Mouse (Mus musculus) embryonic facial prominence, embryonic 15.5 days (tissue): ENCODE measurements around the gene Lgr6. TPM values are rescaled to one million over a fixed set of nuclear protein-coding genes. Genes with fewer than 3 reads are reported as not detected.

Experiments used
- ATAC-seq: fragments of 200-750 bp; cut with Nextera tagmentation; 2 replicates; pipeline ENCODE4 v1.8.0; 2017; ENCODE audit warnings: low read depth, moderate TSS enrichment; ENCODE audit not compliant: insufficient number of reproducible peaks, low FRiP score, low TSS enrichment
- H3K27ac ChIP-seq: fragments of 300-500 bp; sonication (generic); replicated peaks from 2 replicates; pipeline ENCODE4 v1.5.1; 2015; ENCODE audit warnings: mild to moderate bottlenecking, inconsistent platforms
- H3K27me3 ChIP-seq: fragments of 300-500 bp; sonication (generic); 2 replicates; pipeline ENCODE4 v1.6.1; 2015; ENCODE audit warnings: inconsistent platforms
- H3K36me3 ChIP-seq: fragments of 300-500 bp; sonication (generic); 2 replicates; pipeline ENCODE4 v1.6.1; 2015; ENCODE audit warnings: mild to moderate bottlenecking, inconsistent platforms
- H3K4me1 ChIP-seq: fragments of 300-500 bp; sonication (generic); 2 replicates; pipeline ENCODE4 v1.6.1; 2015; ENCODE audit warnings: inconsistent platforms
- H3K4me2 ChIP-seq: fragments of 300-500 bp; sonication (generic); replicated peaks from 2 replicates; pipeline ENCODE4 v1.6.1; 2015; ENCODE audit warnings: mild to moderate bottlenecking, inconsistent platforms
- H3K4me3 ChIP-seq: fragments of 300-500 bp; sonication (generic); replicated peaks from 2 replicates; pipeline ENCODE4 v1.5.1; 2015; ENCODE audit warnings: mild to moderate bottlenecking, inconsistent platforms
- H3K9ac ChIP-seq: fragments of 300-500 bp; sonication (generic); 2 replicates; pipeline ENCODE4 v1.6.1; 2015; ENCODE audit warnings: inconsistent platforms
- H3K9me3 ChIP-seq: fragments of 300-500 bp; sonication (generic); replicated peaks from 2 replicates; pipeline ENCODE4 v1.6.1; 2016; ENCODE audit warnings: inconsistent platforms
- WGBS: fragments of 180-500 bp; shearing (Covaris S2); methylation state at CpG from one replicate; pipeline ENCODE4 v1.1.7; 2015; 5-methylcytosine and 5-hydroxymethylcytosine counted together
- polyA plus RNA-seq: library from polyadenylated mRNA; unstranded; fragments of >200 nt; fragmentation: Nextera tagmentation; extraction: Ambion mirVana; gene quantifications from 2 replicates; pipeline ENCODE4 v1.2.1, GENCODE M21; 2015

The Lgr6 gene
- polyA plus RNA-seq, 1 experiment from 2014 or later = 14.2 TPM

GRCm38 (mm10) chr1:135076470-135076869, 28.6 kb downstream of the Lgr6 start:
- H3K4me1 ChIP-seq = peaks cover 20% of the 10 kb centered on the region; the same call in 1 of the 2 replicates
- ATAC-seq = no peak
- H3K27me3 ChIP-seq = peaks cover 11% of the 10 kb centered on the region
- no peak overlapping the region for H3K4me3 ChIP-seq
- H3K9me3 ChIP-seq = no peaks in the 10 kb centered on the region
- no peaks in the 10 kb centered on the region for H3K36me3 ChIP-seq
- no peak overlapping the region for H3K4me2 ChIP-seq
- H3K9ac ChIP-seq = no peak overlapping the region
- no peak overlapping the region for H3K27ac ChIP-seq
- 43% methylated on average over 5 of the region's 5 CpGs for WGBS

GRCm38 (mm10) chr1:135075270-135075669, 29.8 kb downstream of the Lgr6 start:
- no peaks in the 10 kb centered on the region for H3K36me3 ChIP-seq
- peaks cover 20% of the 10 kb centered on the region; the same call in 1 of the 2 replicates for H3K4me1 ChIP-seq
- H3K27ac ChIP-seq = no peak overlapping the region
- no peak overlapping the region for H3K4me2 ChIP-seq
- H3K9ac ChIP-seq = no peak overlapping the region
- ATAC-seq = no peak
- H3K27me3 ChIP-seq = 0 out of 2 replicates have a peak, but pooled peaks cover 7% of the 10 kb centered on the region
- H3K4me3 ChIP-seq = no peak overlapping the region
- WGBS = 83% methylated on average over 1 of the region's 1 CpGs
- no peaks in the 10 kb centered on the region for H3K9me3 ChIP-seq

DNA sequence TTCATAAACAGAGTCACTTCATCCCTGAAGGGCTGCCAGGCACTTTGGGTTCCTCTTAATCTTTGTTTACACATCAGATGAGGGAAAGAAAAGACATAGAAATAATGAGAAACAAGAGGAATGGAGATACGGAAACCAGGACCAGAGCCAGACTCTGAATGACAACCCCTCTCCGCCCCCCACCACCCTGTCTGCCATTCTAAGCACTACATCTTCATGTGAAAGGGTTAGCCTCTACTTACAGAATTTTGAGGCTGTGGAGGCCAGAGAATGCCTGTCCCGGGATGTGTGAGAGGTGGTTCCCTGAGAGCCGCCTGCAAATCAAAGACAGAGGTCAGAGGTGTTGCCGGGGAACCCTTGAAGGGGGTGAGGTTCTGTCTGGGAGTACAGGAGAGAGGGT, 32.4 kb downstream of the Lgr6 start:
- WGBS = 66% methylated on average over 5 of the region's 5 CpGs
- peaks cover 7% of the 10 kb centered on the region; the same call in 1 of the 2 replicates for H3K4me1 ChIP-seq
- ATAC-seq = no peak
- H3K36me3 ChIP-seq = no peaks in the 10 kb centered on the region
- no peak overlapping the region for H3K9ac ChIP-seq
- H3K4me2 ChIP-seq = no peak overlapping the region
- 0 out of 2 replicates have a peak, but pooled peaks cover 4% of the 10 kb centered on the region for H3K27me3 ChIP-seq
- H3K4me3 ChIP-seq = no peak overlapping the region
- H3K27ac ChIP-seq = no peak overlapping the region
- no peaks in the 10 kb centered on the region for H3K9me3 ChIP-seq

- 50% methylated on average over 8 of the region's 8 CpGs for WGBS
- H3K9me3 ChIP-seq = no peaks in the 10 kb centered on the region
- no peak; the same call in 1 of the 2 replicates for ATAC-seq
- H3K9ac ChIP-seq = no peak overlapping the region
- no peaks in the 10 kb centered on the region for H3K27me3 ChIP-seq
- no peak overlapping the region for H3K27ac ChIP-seq
- H3K36me3 ChIP-seq = no peaks in the 10 kb centered on the region
- H3K4me1 ChIP-seq = no peaks in the 10 kb centered on the region
- H3K4me3 ChIP-seq = no peak overlapping the region
- no peak overlapping the region for H3K4me2 ChIP-seq
These were observed 35.2 kb downstream of the Lgr6 start for GRCm38 (mm10) chr1:135069841-135070240.

DNA sequence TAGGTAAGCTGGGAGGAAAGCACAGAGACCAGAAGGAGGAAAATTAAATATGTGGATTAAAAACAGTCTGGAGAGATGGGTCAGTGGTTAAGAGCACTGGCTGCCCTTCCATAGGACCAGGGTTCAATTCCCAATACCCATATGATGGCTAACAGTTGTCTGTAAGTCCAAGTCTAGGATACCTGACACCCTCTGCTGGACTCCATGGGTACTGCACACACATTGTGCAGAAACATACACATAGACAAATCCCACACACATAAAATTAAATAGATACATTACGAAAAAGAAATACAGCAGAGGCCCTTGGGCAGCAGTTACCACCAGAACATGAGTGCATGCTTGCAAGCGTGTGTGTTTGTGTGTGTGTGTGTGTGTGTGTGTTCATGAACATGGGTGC, 40.6 kb downstream of the Lgr6 start:
- Histone ChIP-seq H3K27me3 (no peaks in the 10 kb centered on the region), H3K27ac (no peak overlapping the region), H3K4me1 (no peaks in the 10 kb centered on the region), H3K4me3 (no peak overlapping the region), H3K9me3 (peaks cover 4% of the 10 kb centered on the region; the same call in 1 of the 2 replicates), H3K4me2 (no peak overlapping the region), H3K9ac (no peak overlapping the region), H3K36me3 (no peaks in the 10 kb centered on the region)
- WGBS = 90% methylated on average over 2 of the region's 2 CpGs
- no peak for ATAC-seq

DNA sequence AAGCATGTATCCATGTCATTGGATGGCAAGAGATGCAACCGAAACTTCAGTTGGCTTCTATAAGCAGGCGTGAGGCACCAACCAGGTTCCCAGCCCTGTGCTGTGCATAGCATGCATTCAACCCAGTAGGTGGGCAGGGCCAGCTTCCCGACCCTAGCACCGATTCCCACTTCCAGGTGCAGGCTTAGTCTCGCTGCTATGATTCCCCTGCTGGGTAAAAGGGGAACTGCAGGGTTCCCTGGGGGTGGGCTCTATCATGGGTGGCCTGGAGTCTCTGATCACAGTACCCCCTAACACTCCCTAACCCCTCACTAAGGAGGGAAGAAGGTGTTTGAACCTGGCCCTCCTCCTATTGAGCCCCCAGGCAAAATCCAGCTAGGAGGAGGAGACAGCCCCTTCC, 42.1 kb downstream of the Lgr6 start:
- no peak overlapping the region for H3K27ac ChIP-seq
- WGBS = 54% methylated on average over 5 of the region's 5 CpGs
- H3K4me3 ChIP-seq = no peak overlapping the region
- H3K4me1 ChIP-seq = no peaks in the 10 kb centered on the region; the same call in 1 of the 2 replicates
- H3K9me3 ChIP-seq = peaks cover 4% of the 10 kb centered on the region; the same call in 1 of the 2 replicates
- no peak overlapping the region for H3K9ac ChIP-seq
- no peak for ATAC-seq
- no peaks in the 10 kb centered on the region for H3K27me3 ChIP-seq
- no peaks in the 10 kb centered on the region for H3K36me3 ChIP-seq
- no peak overlapping the region for H3K4me2 ChIP-seq

DNA sequence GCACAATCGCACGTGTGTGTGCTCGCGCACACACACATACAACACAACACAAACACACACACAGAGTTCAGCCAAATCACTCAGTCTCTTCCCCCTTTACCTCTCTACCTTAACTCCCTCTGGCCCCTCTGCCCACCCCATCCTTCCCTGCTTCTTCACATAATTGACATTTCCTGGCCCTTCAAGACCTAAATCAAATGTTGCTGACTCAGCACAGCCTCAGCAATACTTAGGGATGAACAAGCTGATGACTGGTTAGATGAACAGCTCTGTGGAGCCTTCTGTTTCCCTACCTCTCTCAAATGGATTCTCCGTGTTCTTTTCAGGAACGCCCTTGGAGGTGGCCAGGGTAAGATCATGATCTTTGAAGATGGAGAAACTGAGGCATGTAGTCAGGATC, 43.8 kb downstream of the Lgr6 start:
- Histone ChIP-seq H3K36me3 (no peaks in the 10 kb centered on the region), H3K9me3 (peaks cover 4% of the 10 kb centered on the region; the same call in 1 of the 2 replicates), H3K27ac (no peak overlapping the region), H3K27me3 (no peaks in the 10 kb centered on the region), H3K9ac (no peak overlapping the region), H3K4me2 (no peak overlapping the region), H3K4me3 (no peak overlapping the region), H3K4me1 (no peaks in the 10 kb centered on the region; the same call in 1 of the 2 replicates)
- 92% methylated on average over 6 of the region's 6 CpGs for WGBS
- ATAC-seq = no peak

GRCm38 (mm10) chr1:135060174-135060573, 44.9 kb downstream of the Lgr6 start:
- 64% methylated on average over 6 of the region's 6 CpGs for WGBS
- no peak overlapping the region for H3K4me3 ChIP-seq
- H3K27me3 ChIP-seq = no peaks in the 10 kb centered on the region
- H3K9me3 ChIP-seq = peaks cover 4% of the 10 kb centered on the region; the same call in 1 of the 2 replicates
- H3K36me3 ChIP-seq = no peaks in the 10 kb centered on the region
- H3K27ac ChIP-seq = no peak overlapping the region
- H3K4me2 ChIP-seq = no peak overlapping the region
- no peak for ATAC-seq
- H3K4me1 ChIP-seq = no peaks in the 10 kb centered on the region; the same call in 1 of the 2 replicates
- H3K9ac ChIP-seq = no peak overlapping the region

GRCm38 (mm10) chr1:135056901-135057300, 48.2 kb downstream of the Lgr6 start:
- Histone ChIP-seq H3K9me3 (no peaks in the 10 kb centered on the region), H3K4me1 (no peaks in the 10 kb centered on the region; the same call in 1 of the 2 replicates), H3K36me3 (no peaks in the 10 kb centered on the region), H3K9ac (no peak overlapping the region), H3K27ac (no peak overlapping the region), H3K4me2 (no peak overlapping the region), H3K27me3 (0 out of 2 replicates have a peak, but pooled peaks cover 2% of the 10 kb centered on the region), H3K4me3 (no peak overlapping the region)
- 66% methylated on average over 8 of the region's 8 CpGs for WGBS
- no peak for ATAC-seq

GRCm38 (mm10) chr1:135054121-135054520, 51.0 kb downstream of the Lgr6 start:
- WGBS = 80% methylated on average over 5 of the region's 5 CpGs
- no peak for ATAC-seq
- 0 out of 2 replicates have a peak, but pooled peaks cover 2% of the 10 kb centered on the region for H3K27me3 ChIP-seq

DNA sequence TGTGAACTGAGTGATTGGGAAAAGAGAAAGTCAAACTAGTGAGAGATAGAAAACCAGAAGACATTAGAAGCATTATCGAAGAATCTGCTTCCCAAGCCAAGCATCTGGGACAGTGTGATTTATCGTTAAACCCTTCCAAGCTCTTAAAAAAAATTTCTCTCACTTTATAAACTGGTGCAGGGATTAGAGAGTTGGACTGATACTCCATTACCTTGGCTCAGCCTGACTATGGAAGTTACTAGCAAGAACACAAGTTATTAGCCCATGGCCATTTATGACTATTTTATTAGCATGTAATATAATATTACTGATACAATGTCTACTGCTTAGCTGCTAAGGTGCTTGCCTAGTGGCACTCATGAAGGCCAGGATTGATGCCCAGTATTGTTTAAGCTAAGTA, 60.6 kb downstream of the Lgr6 start:
- no peak overlapping the region for H3K27ac ChIP-seq
- WGBS = 91% methylated on average over 2 of the region's 2 CpGs
- no peak overlapping the region for H3K4me3 ChIP-seq
- no peak for ATAC-seq
- no peak overlapping the region for H3K4me2 ChIP-seq
- H3K27me3 ChIP-seq = no peaks in the 10 kb centered on the region
- H3K4me1 ChIP-seq = 0 out of 2 replicates have a peak, but pooled peaks cover 12% of the 10 kb centered on the region
- H3K36me3 ChIP-seq = no peaks in the 10 kb centered on the region
- no peak overlapping the region for H3K9ac ChIP-seq
- no peaks in the 10 kb centered on the region for H3K9me3 ChIP-seq

More at GRCm38 (mm10) chr1:135054121-135054520, 51.0 kb downstream of the Lgr6 start:
- Histone ChIP-seq H3K4me3 (no peak overlapping the region), H3K9ac (no peak overlapping the region), H3K36me3 (no peaks in the 10 kb centered on the region), H3K27ac (no peak overlapping the region), H3K4me2 (no peak overlapping the region), H3K4me1 (peaks cover 8% of the 10 kb centered on the region; the same call in 1 of the 2 replicates), H3K9me3 (no peaks in the 10 kb centered on the region)

- no peak overlapping the region for H3K4me2 ChIP-seq
- 75% methylated on average over 5 of the region's 5 CpGs for WGBS
- H3K36me3 ChIP-seq = no peaks in the 10 kb centered on the region
- H3K4me3 ChIP-seq = no peak overlapping the region
- H3K27ac ChIP-seq = no peak overlapping the region
- 0 out of 2 replicates have a peak, but pooled peaks cover 12% of the 10 kb centered on the region for H3K4me1 ChIP-seq
- H3K9ac ChIP-seq = no peak overlapping the region
- H3K27me3 ChIP-seq = no peaks in the 10 kb centered on the region
- ATAC-seq = no peak
- H3K9me3 ChIP-seq = no peaks in the 10 kb centered on the region
These were observed 68.8 kb downstream of the Lgr6 start for GRCm38 (mm10) chr1:135036297-135036696.
